Mouse (Mus musculus) liver, adult 2 months (tissue): ENCODE data around the gene BC024978. TPM values are rescaled to one million over a fixed set of nuclear protein-coding genes. Genes with fewer than 3 reads are reported as not detected.

ENCODE experiments used
- DNase-seq: peaks from one replicate; pipeline ENCODE4 v3.0.0-alpha.2; 2011; ENCODE audit warnings: low read depth, low spot score; ENCODE audit errors: extremely low read depth
- H3K27ac ChIP-seq: fragments of 200-500 bp; replicated peaks from 2 replicates; pipeline ENCODE4 v1.5.1; 2012; ENCODE audit warnings: low read depth, mild to moderate bottlenecking, control low read depth, inconsistent platforms, low read length; ENCODE audit not compliant: insufficient read depth
- H3K27me3 ChIP-seq: fragments of 200-500 bp; 2 replicates; pipeline ENCODE4 v1.6.1; 2012; ENCODE audit warnings: mild to moderate bottlenecking, moderate library complexity, low read length, inconsistent platforms; ENCODE audit not compliant: control insufficient read depth, insufficient read depth
- H3K36me3 ChIP-seq: fragments of 200-500 bp; 2 replicates; pipeline ENCODE4 v1.6.1; 2012; ENCODE audit warnings: low read length, inconsistent platforms; ENCODE audit not compliant: control insufficient read depth, insufficient read depth
- H3K4me1 ChIP-seq: fragments of 200-500 bp; 2 replicates; pipeline ENCODE4 v1.6.1; 2011; ENCODE audit warnings: low read length; ENCODE audit not compliant: control insufficient read depth, insufficient read depth
- H3K4me3 ChIP-seq: fragments of 200-500 bp; 2 replicates; pipeline ENCODE4 v1.5.1; 2011; ENCODE audit warnings: low read depth, mild to moderate bottlenecking, control low read depth, low read length, moderate library complexity; ENCODE audit not compliant: insufficient read depth
- H3K79me2 ChIP-seq: fragments of 200-500 bp; 2 replicates; pipeline ENCODE4 v1.6.1; 2012; ENCODE audit warnings: inconsistent platforms, mild to moderate bottlenecking, low read length, moderate library complexity; ENCODE audit not compliant: control insufficient read depth, insufficient read depth
- H3K9ac ChIP-seq: fragments of 200-500 bp; 2 replicates; pipeline ENCODE4 v1.6.1; 2012; ENCODE audit warnings: low read depth, mild to moderate bottlenecking, control low read depth, inconsistent platforms, low read length
- CTCF ChIP-seq: fragments of 200-500 bp; IDR thresholded peaks from 2 replicates; pipeline ENCODE4 v1.5.1; 2011; ENCODE audit warnings: low read depth, low read length, control low read depth
- POLR2A ChIP-seq: fragments of 200-500 bp; IDR thresholded peaks from 2 replicates; pipeline ENCODE4 v1.6.1; 2011; ENCODE audit warnings: low read length, control low read depth; ENCODE audit not compliant: insufficient read depth; ENCODE audit errors: extremely low read depth
- WGBS: fragments of 180-500 bp; shearing (Covaris S2); methylation state at CpG from one replicate; pipeline ENCODE4 v1.1.7; 2018; 5-methylcytosine and 5-hydroxymethylcytosine counted together
- polyA plus RNA-seq: library from polyadenylated mRNA; depleted of rRNA; stranded (reverse); fragments of >200 nt; gene quantifications from 2 replicates; pipeline ENCODE4 v1.2.3, GENCODE M21; 2012
- total RNA-seq: library from RNA; depleted of rRNA; stranded (reverse); fragments of >200 nt; gene quantifications from 2 replicates; pipeline ENCODE4 v1.2.3, GENCODE M21; 2014

Gene BC024978
- total and polyA plus RNA-seq, 2 experiments = 3.9 to 13.8 TPM

- Histone ChIP-seq H3K27ac (peak within 1 kb of the TSS; percentile 89), H3K4me3 (peak within 1 kb of the TSS; percentile 73), H3K27me3 (no peaks in the 10 kb centered on the region), H3K4me1 (peaks cover 27% of the 10 kb centered on the region), H3K79me2 (peaks cover 34% of the 10 kb centered on the region), H3K9ac (peak within 1 kb of the TSS; percentile 86), H3K36me3 (no peaks in the 10 kb centered on the region)
- peak; percentile 90 for DNase-seq
- TF ChIP-seq POLR2A (peak; percentile 86), CTCF (no peak)
- WGBS = 1% methylated on average over 48 of the region's 49 CpGs
Measured at GRCm38 (mm10) chr7:27228281-27228821, 32.8 kb downstream of the BC024978 start, which contains the start of gene Itpkc. TSS of gene Itpkc (minus strand) at chr7:27228661.

GRCm38 (mm10) chr7:27228865-27229264 lies 33.3 kb downstream of the BC024978 start:
- H3K4me3 ChIP-seq = peak overlapping the region; percentile 73
- TF ChIP-seq POLR2A (no peak), CTCF (no peak)
- no peaks in the 10 kb centered on the region for H3K27me3 ChIP-seq
- no peaks in the 10 kb centered on the region for H3K36me3 ChIP-seq
- peaks cover 27% of the 10 kb centered on the region for H3K4me1 ChIP-seq
- DNase-seq = no peak
- H3K79me2 ChIP-seq = peaks cover 33% of the 10 kb centered on the region
- H3K9ac ChIP-seq = peak overlapping the region; percentile 86
- WGBS = 11% methylated on average over 6 of the region's 6 CpGs
- peak overlapping the region; percentile 89 for H3K27ac ChIP-seq

DNA sequence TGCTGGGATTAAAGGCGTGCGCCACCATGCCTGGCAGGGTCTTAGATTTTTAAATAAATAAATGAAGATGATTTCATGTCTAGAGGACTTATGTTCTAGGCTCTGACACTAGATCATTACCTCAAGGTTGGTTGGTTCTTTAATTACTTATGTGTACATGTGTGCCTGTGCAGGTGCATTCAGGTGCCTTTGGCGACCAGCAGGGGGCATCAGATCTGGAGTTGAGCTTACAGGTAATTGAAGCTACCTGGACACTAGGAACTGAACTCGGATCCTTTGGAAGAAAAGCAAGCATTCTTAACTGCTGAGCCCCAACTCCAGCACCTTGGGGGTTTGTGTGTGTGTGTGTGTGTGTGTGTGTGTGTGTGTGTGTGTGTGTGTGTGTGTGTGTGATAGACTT lies 35.2 kb downstream of the BC024978 start:
- 77% methylated on average over 4 of the region's 4 CpGs for WGBS

DNA sequence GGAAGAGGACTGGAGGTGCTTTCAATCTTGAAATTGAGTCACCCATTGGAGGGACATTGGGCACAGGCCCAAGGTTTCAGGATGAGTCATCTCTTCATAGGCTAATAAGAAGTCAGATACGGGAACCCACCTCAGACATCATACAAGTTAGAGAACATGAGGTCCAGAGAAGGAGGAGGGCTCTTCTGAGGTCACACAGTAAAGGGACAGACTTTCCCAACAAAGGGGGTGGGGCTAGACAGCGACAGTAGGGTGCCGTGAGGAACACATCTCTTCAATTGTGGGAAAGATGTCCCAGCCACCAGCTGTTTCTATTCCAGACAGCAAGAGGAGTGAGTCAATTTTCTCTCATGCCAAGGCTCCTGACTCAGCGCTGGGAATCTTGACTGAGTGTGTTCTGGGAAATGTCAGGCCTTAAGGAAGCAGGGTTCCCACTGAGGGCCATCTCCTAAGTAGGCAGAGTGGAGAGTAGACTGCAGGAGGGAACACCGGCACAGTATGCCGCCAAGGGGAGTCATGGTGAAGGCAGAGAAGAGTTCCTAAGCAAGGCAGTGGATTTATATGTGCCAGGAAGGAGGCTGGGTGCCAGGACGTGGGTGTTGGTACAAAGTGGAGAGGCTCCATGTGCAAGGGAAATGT lies 36.2 kb downstream of the BC024978 start:
- Histone ChIP-seq H3K36me3 (no peaks in the 10 kb centered on the region), H3K79me2 (peaks cover 11% of the 10 kb centered on the region; the same call in 1 of the 2 replicates), H3K9ac (no peak overlapping the region), H3K27ac (no peak overlapping the region), H3K4me1 (peaks cover 12% of the 10 kb centered on the region), H3K4me3 (no peak overlapping the region), H3K27me3 (no peaks in the 10 kb centered on the region)
- 49% methylated on average over 7 of the region's 7 CpGs for WGBS
- DNase-seq = no peak
- no peak for TF ChIP-seq CTCF
- TF ChIP-seq POLR2A = no peak

More for the DNA sequence above, 35.2 kb downstream of the BC024978 start:
- no peak for TF ChIP-seq POLR2A
- TF ChIP-seq CTCF = peak; percentile 68
- peaks cover 21% of the 10 kb centered on the region for H3K79me2 ChIP-seq
- H3K4me1 ChIP-seq = peaks cover 20% of the 10 kb centered on the region
- no peaks in the 10 kb centered on the region for H3K27me3 ChIP-seq
- H3K36me3 ChIP-seq = no peaks in the 10 kb centered on the region
- no peak overlapping the region for H3K9ac ChIP-seq
- DNase-seq = peak; percentile 43
- no peak overlapping the region for H3K27ac ChIP-seq
- H3K4me3 ChIP-seq = no peak overlapping the region

DNA sequence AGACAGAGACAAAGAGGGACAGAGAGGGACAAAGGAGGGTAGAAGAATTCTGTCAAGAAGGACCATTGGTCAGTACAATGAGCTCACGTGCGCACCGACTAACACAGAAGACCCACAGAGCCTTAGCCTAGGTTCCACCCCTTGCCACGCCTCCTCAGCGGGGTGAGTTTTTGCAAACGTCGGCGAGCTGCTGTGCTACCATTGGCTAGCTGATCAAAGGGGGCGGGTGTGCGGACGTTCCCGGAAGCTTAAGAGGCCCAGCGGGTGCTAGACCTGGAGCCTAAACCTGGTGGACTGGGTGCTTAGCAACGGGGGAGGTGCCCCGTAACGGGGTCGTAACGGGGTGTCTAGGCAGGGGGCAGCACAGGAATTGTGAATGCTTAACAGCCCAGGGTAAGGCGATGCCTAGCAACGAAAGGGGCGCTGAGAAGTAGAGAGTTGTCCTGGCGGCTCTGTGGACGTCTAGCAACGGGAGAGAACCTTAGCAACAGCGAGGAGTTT lies 37.2 kb downstream of the BC024978 start, which contains the start of gene Coq8b:
Coq8b (plus strand) TSS at position 243 of the 501 bp plus-strand sequence.
- TF ChIP-seq CTCF = no peak
- peak; percentile 79; the same call in 1 of the 2 replicates for TF ChIP-seq POLR2A
- Histone ChIP-seq H3K36me3 (no peaks in the 10 kb centered on the region), H3K9ac (peak within 1 kb of the TSS; percentile 89), H3K4me1 (peaks cover 5% of the 10 kb centered on the region; the same call in 1 of the 2 replicates), H3K79me2 (peaks cover 5% of the 10 kb centered on the region; the same call in 1 of the 2 replicates), H3K27me3 (no peaks in the 10 kb centered on the region), H3K27ac (peak within 1 kb of the TSS; percentile 51; the same call in 1 of the 2 replicates), H3K4me3 (peak within 1 kb of the TSS; percentile 90)
- WGBS = 1% methylated on average over 25 of the region's 25 CpGs
- peak; percentile 91 for DNase-seq
